Mouse (Mus musculus) liver, embryonic 16.5 days (tissue): ENCODE data around the gene Wipf2. TPM values are rescaled to one million over a fixed set of nuclear protein-coding genes. Genes with fewer than 3 reads are reported as not detected.
A peak's percentile ranks its signal among the peaks of the same experiment; 100 is the strongest.

Experiments
- ATAC-seq: fragments of 200-750 bp; cut with Nextera tagmentation; 2 replicates; pipeline ENCODE4 v1.8.0; 2017; ENCODE audit warnings: low read depth, mild to moderate bottlenecking, moderate number of reproducible peaks, moderate library complexity
- H3K27ac ChIP-seq: fragments of 300-500 bp; sonication (generic); 2 replicates; pipeline ENCODE4 v1.5.1; 2014; ENCODE audit warnings: mild to moderate bottlenecking, low read length
- H3K27me3 ChIP-seq: fragments of 300-500 bp; sonication (generic); 2 replicates; pipeline ENCODE4 v1.6.1; 2014; ENCODE audit warnings: low read depth, low read length, mixed read lengths; ENCODE audit not compliant: control insufficient read depth, insufficient read depth
- H3K36me3 ChIP-seq: fragments of 300-500 bp; sonication (generic); 2 replicates; pipeline ENCODE4 v1.6.1; 2014; ENCODE audit warnings: mild to moderate bottlenecking; ENCODE audit not compliant: control insufficient read depth, insufficient read depth
- H3K4me1 ChIP-seq: fragments of 300-500 bp; sonication (generic); 2 replicates; pipeline ENCODE4 v1.6.1; 2014; ENCODE audit warnings: low read depth, low read length, mixed read lengths; ENCODE audit not compliant: control insufficient read depth
- H3K4me2 ChIP-seq: fragments of 300-500 bp; sonication (generic); 2 replicates; pipeline ENCODE4 v1.6.1; 2014; ENCODE audit warnings: low read depth, low read length, mixed read lengths
- H3K4me3 ChIP-seq: fragments of 300-500 bp; sonication (generic); 2 replicates; pipeline ENCODE4 v1.5.1; 2014; ENCODE audit warnings: low read depth, mild to moderate bottlenecking, low read length
- H3K9ac ChIP-seq: fragments of 300-500 bp; sonication (generic); 2 replicates; pipeline ENCODE4 v1.6.1; 2014; ENCODE audit warnings: low read depth, low read length
- H3K9me3 ChIP-seq: fragments of 300-500 bp; sonication (generic); replicated peaks from 2 replicates; pipeline ENCODE4 v1.6.1; 2016; ENCODE audit warnings: low read length; ENCODE audit not compliant: control insufficient read depth
- WGBS: fragments of 180-500 bp; shearing (Covaris S2); extraction: QIAGEN DNeasy Blood & Tissue Kit; methylation state at CpG from one replicate; pipeline ENCODE4 v1.1.7; 2014; ENCODE audit not compliant: insufficient replicate concordance; 5-methylcytosine and 5-hydroxymethylcytosine counted together
- polyA plus RNA-seq: library from polyadenylated mRNA; unstranded; fragments of >200 nt; fragmentation: Nextera tagmentation; extraction: Ambion mirVana; gene quantifications from 2 replicates; pipeline ENCODE4 v1.2.1, GENCODE M21; 2015

Gene Wipf2
- polyA plus RNA-seq, 1 experiment from 2014 or later = 1.6 TPM

GRCm38 (mm10) chr11:98869906-98870305, 6.5 kb downstream of the Wipf2 start:
- H3K9me3 ChIP-seq = no peaks in the 10 kb centered on the region
- H3K9ac ChIP-seq = no peak overlapping the region
- no peak overlapping the region for H3K4me3 ChIP-seq
- no peak overlapping the region for H3K27ac ChIP-seq
- no peak overlapping the region for H3K4me2 ChIP-seq
- H3K27me3 ChIP-seq = no peaks in the 10 kb centered on the region
- WGBS = 78% methylated on average over 8 of the region's 8 CpGs
- H3K36me3 ChIP-seq = peaks cover 14% of the 10 kb centered on the region; the same call in 1 of the 2 replicates
- peaks cover 8% of the 10 kb centered on the region for H3K4me1 ChIP-seq
- ATAC-seq = no peak

GRCm38 (mm10) chr11:98870791-98871190, 7.4 kb downstream of the Wipf2 start:
- no peak overlapping the region for H3K27ac ChIP-seq
- no peaks in the 10 kb centered on the region for H3K27me3 ChIP-seq
- H3K4me1 ChIP-seq = peaks cover 8% of the 10 kb centered on the region
- H3K9me3 ChIP-seq = no peaks in the 10 kb centered on the region
- WGBS = 68% methylated on average over 5 of the region's 5 CpGs
- no peak for ATAC-seq
- H3K4me3 ChIP-seq = no peak overlapping the region
- no peak overlapping the region for H3K9ac ChIP-seq
- H3K4me2 ChIP-seq = no peak overlapping the region
- H3K36me3 ChIP-seq = peaks cover 14% of the 10 kb centered on the region; the same call in 1 of the 2 replicates

DNA sequence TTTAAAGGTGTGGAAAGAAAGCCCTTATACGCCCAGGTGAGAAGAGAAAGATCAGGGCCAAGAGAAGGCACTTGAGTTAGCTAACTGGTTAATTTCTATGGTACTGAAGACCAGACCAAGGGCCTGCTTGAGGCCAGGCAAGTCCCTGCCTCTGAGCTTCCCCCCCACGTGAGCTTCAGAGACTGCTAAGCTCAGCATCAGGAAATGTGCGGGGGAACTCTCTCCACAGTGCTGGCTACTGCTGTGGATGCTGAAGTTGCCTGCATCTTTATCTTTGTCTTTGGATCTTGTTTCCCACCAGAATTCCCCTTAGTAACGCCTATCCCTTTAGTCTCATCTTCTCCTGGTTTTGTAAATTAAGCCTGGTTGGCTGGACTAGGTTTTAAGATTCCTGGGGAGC, 8.0 kb downstream of the Wipf2 start:
- H3K27ac ChIP-seq = no peak overlapping the region
- no peak overlapping the region for H3K9ac ChIP-seq
- H3K9me3 ChIP-seq = no peaks in the 10 kb centered on the region
- no peak overlapping the region for H3K4me3 ChIP-seq
- H3K36me3 ChIP-seq = peaks cover 14% of the 10 kb centered on the region; the same call in 1 of the 2 replicates
- WGBS = 70% methylated on average over 4 of the region's 4 CpGs
- H3K4me2 ChIP-seq = no peak overlapping the region
- ATAC-seq = no peak
- H3K4me1 ChIP-seq = peaks cover 8% of the 10 kb centered on the region
- no peaks in the 10 kb centered on the region for H3K27me3 ChIP-seq

DNA sequence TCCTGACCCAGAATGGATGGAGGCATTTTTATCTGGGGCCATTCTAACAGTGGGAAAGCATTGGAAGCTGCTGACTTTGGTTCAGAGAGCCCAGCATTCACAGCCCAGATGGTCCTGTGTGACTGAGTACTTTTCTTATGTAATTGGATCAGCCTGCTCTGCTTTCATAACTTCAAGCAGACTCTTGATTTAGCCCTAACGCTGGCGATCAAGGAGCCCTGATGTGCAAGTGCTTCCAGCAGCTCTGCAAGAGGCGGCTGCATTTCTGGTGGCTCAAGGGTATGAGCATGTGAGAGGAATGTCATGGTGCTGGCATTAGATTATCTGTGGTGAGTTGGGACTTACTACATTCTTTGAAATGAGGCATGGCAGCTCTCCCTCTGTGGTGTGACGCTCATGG, 8.6 kb downstream of the Wipf2 start:
- 86% methylated on average over 4 of the region's 4 CpGs for WGBS
- Histone ChIP-seq H3K4me3 (no peak overlapping the region), H3K27ac (no peak overlapping the region), H3K4me1 (peaks cover 8% of the 10 kb centered on the region), H3K4me2 (no peak overlapping the region), H3K36me3 (peaks cover 12% of the 10 kb centered on the region; the same call in 1 of the 2 replicates), H3K9ac (no peak overlapping the region), H3K27me3 (no peaks in the 10 kb centered on the region), H3K9me3 (no peaks in the 10 kb centered on the region)
- ATAC-seq = no peak

GRCm38 (mm10) chr11:98873900-98874299, 10.5 kb downstream of the Wipf2 start:
- Histone ChIP-seq H3K27me3 (no peaks in the 10 kb centered on the region), H3K9ac (no peak overlapping the region), H3K27ac (peak overlapping the region; percentile 19; the same call in 1 of the 2 replicates), H3K4me3 (no peak overlapping the region), H3K4me2 (no peak overlapping the region), H3K4me1 (peaks cover 8% of the 10 kb centered on the region), H3K9me3 (no peaks in the 10 kb centered on the region), H3K36me3 (no peaks in the 10 kb centered on the region)
- peak; percentile 68; the same call in 1 of the 2 replicates for ATAC-seq
- 59% methylated on average over 9 of the region's 9 CpGs for WGBS

- no peak overlapping the region for H3K4me3 ChIP-seq
- H3K27ac ChIP-seq = no peak overlapping the region
- no peaks in the 10 kb centered on the region for H3K27me3 ChIP-seq
- no peak overlapping the region for H3K9ac ChIP-seq
- WGBS = 80% methylated on average over 9 of the region's 9 CpGs
- H3K9me3 ChIP-seq = no peaks in the 10 kb centered on the region
- no peaks in the 10 kb centered on the region for H3K36me3 ChIP-seq
- H3K4me2 ChIP-seq = no peak overlapping the region
- ATAC-seq = peak; percentile 27; the same call in 1 of the 2 replicates
- H3K4me1 ChIP-seq = peaks cover 8% of the 10 kb centered on the region
These were observed 13.6 kb downstream of the Wipf2 start for GRCm38 (mm10) chr11:98877001-98877400.

GRCm38 (mm10) chr11:98887703-98888102, 24.3 kb downstream of the Wipf2 start:
- H3K9me3 ChIP-seq = no peaks in the 10 kb centered on the region
- no peak overlapping the region for H3K9ac ChIP-seq
- H3K4me2 ChIP-seq = no peak overlapping the region
- no peak overlapping the region for H3K27ac ChIP-seq
- peaks cover 5% of the 10 kb centered on the region for H3K4me1 ChIP-seq
- ATAC-seq = no peak
- WGBS = 87% methylated on average over 3 of the region's 3 CpGs
- H3K36me3 ChIP-seq = peaks cover 46% of the 10 kb centered on the region
- no peak overlapping the region for H3K4me3 ChIP-seq
- no peaks in the 10 kb centered on the region for H3K27me3 ChIP-seq

DNA sequence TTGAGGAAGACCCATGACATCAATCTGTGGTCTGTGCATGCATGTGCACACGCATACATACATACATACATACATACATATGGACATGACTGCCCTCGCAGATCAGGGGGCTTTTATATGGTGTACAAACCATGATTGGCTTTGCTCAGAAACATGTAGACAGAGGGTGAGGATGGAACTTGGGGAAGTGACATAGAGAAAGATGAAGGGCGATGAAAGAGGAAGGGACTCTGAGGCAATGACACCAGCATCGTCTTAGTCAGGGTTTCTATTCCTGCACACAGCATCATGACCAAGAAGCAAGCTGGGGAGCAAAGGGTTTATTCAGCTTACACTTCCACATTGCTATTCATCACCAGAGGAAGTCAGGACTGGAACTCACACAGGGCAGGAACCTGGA, 25.6 kb downstream of the Wipf2 start:
- no peaks in the 10 kb centered on the region for H3K9me3 ChIP-seq
- H3K27ac ChIP-seq = no peak overlapping the region
- H3K4me1 ChIP-seq = peaks cover 5% of the 10 kb centered on the region
- ATAC-seq = no peak
- no peak overlapping the region for H3K4me3 ChIP-seq
- H3K4me2 ChIP-seq = no peak overlapping the region
- peaks cover 55% of the 10 kb centered on the region for H3K36me3 ChIP-seq
- no peaks in the 10 kb centered on the region for H3K27me3 ChIP-seq
- no peak overlapping the region for H3K9ac ChIP-seq
- 78% methylated on average over 4 of the region's 4 CpGs for WGBS

DNA sequence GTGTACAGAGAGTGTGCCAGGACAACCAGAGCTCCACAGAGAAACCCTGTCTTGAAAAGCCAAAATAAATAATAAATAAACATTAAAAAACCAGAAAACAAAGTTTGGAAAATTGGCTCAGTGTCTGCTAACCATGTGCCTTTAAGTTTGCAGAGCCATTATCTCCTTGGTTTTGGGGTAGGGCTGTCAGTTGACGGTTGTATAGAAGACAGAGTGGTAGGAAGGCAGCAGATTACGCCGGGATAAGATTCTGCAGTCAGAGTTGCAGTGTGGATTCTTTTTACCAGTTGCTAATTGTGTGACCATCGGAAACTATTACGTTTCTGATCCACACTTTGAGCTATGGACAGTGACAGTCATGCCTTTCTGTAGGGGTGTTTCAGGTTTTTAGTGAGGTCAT, 26.5 kb downstream of the Wipf2 start:
- Histone ChIP-seq H3K4me1 (peaks cover 5% of the 10 kb centered on the region), H3K4me2 (no peak overlapping the region), H3K27me3 (no peaks in the 10 kb centered on the region), H3K27ac (no peak overlapping the region), H3K36me3 (peaks cover 52% of the 10 kb centered on the region), H3K9ac (no peak overlapping the region), H3K4me3 (no peak overlapping the region), H3K9me3 (no peaks in the 10 kb centered on the region)
- WGBS = 57% methylated on average over 5 of the region's 5 CpGs
- 0 out of 2 replicates have a peak, but pooled peaks have one; percentile 19 for ATAC-seq
